Mouse (Mus musculus): Measurements from ENCODE around the gene Ppm1b.

DNA sequence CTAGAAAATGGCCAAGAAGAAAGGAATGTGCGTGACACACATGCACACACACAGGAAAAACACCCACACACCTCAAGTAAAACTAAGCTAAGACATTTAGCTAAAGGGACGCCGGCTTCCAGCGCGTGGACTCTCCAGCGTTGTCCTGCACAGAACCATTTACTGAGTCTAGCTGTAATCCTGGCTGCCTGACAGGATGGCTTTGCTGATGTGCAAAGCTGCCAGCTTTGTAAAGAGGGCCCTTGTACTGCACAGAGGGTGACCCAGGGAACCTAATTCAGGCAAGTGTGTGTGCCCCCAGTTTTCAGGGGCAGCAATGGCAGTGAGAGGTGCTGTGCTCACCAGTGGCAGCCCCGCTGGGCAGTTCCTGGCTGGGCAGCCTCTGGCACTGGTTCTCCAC lies 110.8 kb downstream of the Ppm1b start:
- TF ChIP-seq HCFC1 (IDR thresholded peaks at IDR 0.05; ENCODE audit: borderline replicate concordance, insufficient read depth, low read length), result no peak
- no peak for TF ChIP-seq CHD2 (IDR thresholded peaks at IDR 0.05; ENCODE audit: low read depth, low read length)
- TF ChIP-seq MAFK (IDR thresholded peaks at IDR 0.05; ENCODE audit: insufficient read depth, low read depth, low read length), result no peak
- TF ChIP-seq ZC3H11A (IDR thresholded peaks at IDR 0.05; ENCODE audit: borderline replicate concordance, low read depth, low read length), result no peak
- no peak for TF ChIP-seq ZNF384 (IDR thresholded peaks at IDR 0.05; ENCODE audit: low read depth, low read length)
